Mouse (Mus musculus): ENCODE measurements around the gene Pkd2.

- TF ChIP-seq POLR2A (IDR thresholded peaks at IDR 0.05; ENCODE audit: extremely low read depth, insufficient read depth, low read length): no peak
- no peak for TF ChIP-seq CTCF (IDR thresholded peaks at IDR 0.05; ENCODE audit: low read depth, low read length)
Measured at GRCm38 (mm10) chr5:104454564-104454963, 4.7 kb upstream of the Pkd2 start.
